Mouse (Mus musculus): Measurements from ENCODE around the gene Ror2. TPM values are rescaled to one million over a fixed set of nuclear protein-coding genes. Genes with fewer than 3 reads are reported as not detected.

Ror2 gene
- polyA plus RNA-seq, 1 experiment from 2014 or later: 18.8 TPM

DNA sequence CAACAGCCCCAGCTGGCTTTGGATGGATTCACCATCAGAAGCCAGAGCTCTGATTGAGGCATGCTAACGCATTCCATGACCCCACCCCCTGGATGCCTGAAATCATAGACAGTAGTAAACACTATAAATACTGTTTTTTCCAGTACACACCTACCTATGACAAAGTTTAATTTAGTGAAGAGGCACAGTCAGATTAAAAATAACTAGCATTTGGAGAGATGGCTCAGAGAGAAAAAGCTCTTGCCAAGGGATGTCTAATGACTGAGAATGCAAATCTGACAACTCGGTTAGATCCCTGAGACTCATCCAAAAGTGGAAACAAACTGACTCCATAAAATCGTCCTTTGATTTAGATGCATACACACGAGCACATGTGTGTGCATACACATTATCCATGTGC is 15.4 kb downstream of the Ror2 start:
- WGBS: 74% methylated on average over 4 of the region's 4 CpGs
- no peak for ATAC-seq
- no peaks in the 10 kb centered on the region for H3K27me3 ChIP-seq (replicated peaks)
- no peak overlapping the region for H3K9ac ChIP-seq
- H3K27ac ChIP-seq: no peak overlapping the region
- H3K4me1 ChIP-seq (replicated peaks): peaks cover 26% of the 10 kb centered on the region
- no peaks in the 10 kb centered on the region for H3K9me3 ChIP-seq
- no peaks in the 10 kb centered on the region for H3K36me3 ChIP-seq
- H3K4me3 ChIP-seq (replicated peaks): no peak overlapping the region
- no peak overlapping the region for H3K4me2 ChIP-seq (replicated peaks)

DNA sequence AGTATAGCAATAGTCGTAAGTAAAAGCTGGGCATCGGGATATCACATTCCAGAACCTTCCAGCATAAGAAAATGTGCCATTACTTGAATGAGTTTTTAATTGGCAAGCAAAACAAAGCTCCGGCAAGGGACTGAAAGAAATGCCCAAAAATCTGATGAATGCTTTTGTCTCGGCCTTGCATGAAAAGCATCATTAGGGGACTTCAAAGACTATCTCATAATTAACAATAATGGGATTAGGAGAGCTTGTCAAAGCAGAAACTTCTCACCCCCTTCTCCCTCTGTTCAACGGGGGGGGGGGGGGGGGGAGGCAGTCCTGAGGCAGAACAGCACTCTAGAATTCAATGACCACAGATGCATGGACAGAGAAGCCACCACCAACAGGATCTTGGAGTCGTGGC is 17.4 kb downstream of the Ror2 start:
- no peak overlapping the region for H3K4me3 ChIP-seq (replicated peaks)
- no peaks in the 10 kb centered on the region for H3K27me3 ChIP-seq (replicated peaks)
- peaks cover 25% of the 10 kb centered on the region for H3K4me1 ChIP-seq (replicated peaks)
- no peaks in the 10 kb centered on the region for H3K9me3 ChIP-seq
- WGBS: 60% methylated on average over 6 of the region's 6 CpGs
- no peaks in the 10 kb centered on the region for H3K36me3 ChIP-seq
- ATAC-seq: no peak
- no peak overlapping the region for H3K9ac ChIP-seq
- no peak overlapping the region for H3K4me2 ChIP-seq (replicated peaks)
- no peak overlapping the region for H3K27ac ChIP-seq

DNA sequence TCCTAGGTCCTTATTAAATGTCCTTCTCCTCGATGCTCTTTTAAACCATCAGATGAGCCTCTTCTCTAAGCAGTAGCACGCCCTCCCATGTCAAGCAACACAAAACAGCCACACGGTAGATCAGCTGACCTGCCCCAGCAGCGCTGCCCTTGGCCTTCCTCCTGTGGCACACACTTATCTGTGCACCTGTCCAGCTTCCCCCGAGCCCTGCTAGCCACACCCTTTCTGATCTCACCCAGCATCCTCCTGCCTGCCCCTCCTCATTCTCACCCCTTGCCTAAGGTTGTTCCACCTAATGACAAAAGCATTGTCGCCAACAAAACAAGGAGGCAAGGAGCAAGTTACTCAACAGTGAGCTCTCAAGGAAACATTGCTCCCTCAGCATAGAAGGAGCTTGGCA is 18.1 kb downstream of the Ror2 start:
- WGBS: 45% methylated on average over 6 of the region's 6 CpGs

DNA sequence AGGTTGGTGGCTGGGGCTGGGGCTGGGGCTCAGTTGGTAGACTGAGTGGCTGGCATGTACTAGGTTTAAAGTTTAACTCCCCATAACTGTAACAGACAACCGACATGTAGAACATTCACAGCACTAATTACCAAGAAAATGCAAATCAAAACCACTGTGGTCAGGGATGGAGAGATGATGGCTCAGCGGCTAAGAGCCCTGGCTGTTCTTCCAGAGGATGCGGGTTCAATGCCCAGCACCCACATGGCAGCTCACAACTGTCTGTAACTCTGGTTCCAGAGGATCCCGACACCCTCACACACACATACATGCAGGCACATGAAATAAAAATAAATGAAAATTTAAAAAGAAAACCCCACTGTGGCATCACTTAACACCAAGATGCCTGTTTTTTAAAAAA is 18.8 kb downstream of the Ror2 start:
- 0 out of 2 replicates have a peak overlapping the region, but pooled peaks have one; percentile 11 for H3K4me2 ChIP-seq (replicated peaks)
- no peaks in the 10 kb centered on the region for H3K9me3 ChIP-seq
- ATAC-seq: no peak
- peaks cover 38% of the 10 kb centered on the region for H3K4me1 ChIP-seq (replicated peaks)
- H3K4me3 ChIP-seq (replicated peaks): no peak overlapping the region
- H3K36me3 ChIP-seq: no peaks in the 10 kb centered on the region
- no peak overlapping the region for H3K9ac ChIP-seq
- no peaks in the 10 kb centered on the region for H3K27me3 ChIP-seq (replicated peaks)
- peak overlapping the region; percentile 48 for H3K27ac ChIP-seq
- WGBS: 85% methylated on average over 4 of the region's 4 CpGs

More for the DNA sequence above, 18.1 kb downstream of the Ror2 start:
- Histone ChIP-seq H3K9me3 (no peaks in the 10 kb centered on the region), H3K4me3 (replicated peaks) (no peak overlapping the region), H3K27me3 (replicated peaks) (no peaks in the 10 kb centered on the region), H3K9ac (no peak overlapping the region), H3K4me2 (replicated peaks) (no peak overlapping the region), H3K4me1 (replicated peaks) (peaks cover 32% of the 10 kb centered on the region), H3K36me3 (no peaks in the 10 kb centered on the region), H3K27ac (0 out of 2 replicates have a peak overlapping the region, but pooled peaks have one; percentile 13)
- peak; percentile 84 for ATAC-seq

DNA sequence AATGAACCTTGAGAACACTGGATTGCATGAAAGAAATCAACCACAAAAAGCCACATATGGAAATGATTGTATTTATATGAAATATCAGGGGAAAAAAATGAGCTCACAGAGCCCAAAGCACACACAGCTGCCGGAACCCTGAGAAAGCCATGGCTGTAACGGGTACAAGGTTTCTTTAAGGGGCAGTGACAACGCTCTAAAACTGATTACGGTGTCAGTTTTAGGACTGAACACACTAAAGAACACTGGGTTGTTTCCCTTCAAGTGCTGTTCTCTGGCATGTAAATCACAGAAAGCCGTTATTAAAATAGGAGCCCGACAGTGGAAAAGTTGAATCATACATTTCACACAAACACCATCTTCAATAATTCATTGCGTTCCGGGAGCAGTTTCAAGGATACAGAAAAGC is 19.4 kb downstream of the Ror2 start:
- no peaks in the 10 kb centered on the region for H3K27me3 ChIP-seq (replicated peaks)
- no peak overlapping the region for H3K9ac ChIP-seq
- WGBS: 33% methylated on average over 8 of the region's 8 CpGs
- H3K4me3 ChIP-seq (replicated peaks): no peak overlapping the region
- H3K4me1 ChIP-seq (replicated peaks): peaks cover 42% of the 10 kb centered on the region
- ATAC-seq: no peak
- no peaks in the 10 kb centered on the region for H3K9me3 ChIP-seq
- H3K4me2 ChIP-seq (replicated peaks): 0 out of 2 replicates have a peak overlapping the region, but pooled peaks have one; percentile 11
- no peaks in the 10 kb centered on the region for H3K36me3 ChIP-seq
- H3K27ac ChIP-seq: peak overlapping the region; percentile 48

DNA sequence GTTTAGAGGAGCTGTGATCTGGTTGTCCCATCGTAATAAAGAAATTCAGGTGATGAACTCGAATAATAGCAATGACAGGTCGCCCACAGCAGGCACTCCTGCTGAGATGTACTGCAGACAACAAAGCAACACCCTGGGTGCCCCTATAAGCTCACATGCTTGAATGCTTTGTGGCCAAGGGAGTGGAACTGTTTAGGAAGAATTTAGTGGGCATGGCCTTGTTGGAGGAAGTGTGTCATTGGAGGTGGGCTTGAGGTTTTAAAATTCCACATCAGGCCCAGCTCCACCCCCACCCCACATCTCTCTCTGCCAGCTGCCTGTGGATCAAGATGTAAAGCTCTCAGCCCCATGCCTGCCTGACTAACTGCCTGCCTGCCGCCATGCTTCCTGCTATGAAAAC is 21.0 kb downstream of the Ror2 start:
- WGBS: 94% methylated on average over 4 of the region's 4 CpGs
- Histone ChIP-seq H3K9ac (no peak overlapping the region), H3K4me1 (replicated peaks) (peaks cover 56% of the 10 kb centered on the region), H3K27me3 (replicated peaks) (no peaks in the 10 kb centered on the region), H3K36me3 (no peaks in the 10 kb centered on the region), H3K9me3 (no peaks in the 10 kb centered on the region), H3K4me3 (replicated peaks) (no peak overlapping the region), H3K27ac (no peak overlapping the region), H3K4me2 (replicated peaks) (no peak overlapping the region)
- ATAC-seq: no peak

DNA sequence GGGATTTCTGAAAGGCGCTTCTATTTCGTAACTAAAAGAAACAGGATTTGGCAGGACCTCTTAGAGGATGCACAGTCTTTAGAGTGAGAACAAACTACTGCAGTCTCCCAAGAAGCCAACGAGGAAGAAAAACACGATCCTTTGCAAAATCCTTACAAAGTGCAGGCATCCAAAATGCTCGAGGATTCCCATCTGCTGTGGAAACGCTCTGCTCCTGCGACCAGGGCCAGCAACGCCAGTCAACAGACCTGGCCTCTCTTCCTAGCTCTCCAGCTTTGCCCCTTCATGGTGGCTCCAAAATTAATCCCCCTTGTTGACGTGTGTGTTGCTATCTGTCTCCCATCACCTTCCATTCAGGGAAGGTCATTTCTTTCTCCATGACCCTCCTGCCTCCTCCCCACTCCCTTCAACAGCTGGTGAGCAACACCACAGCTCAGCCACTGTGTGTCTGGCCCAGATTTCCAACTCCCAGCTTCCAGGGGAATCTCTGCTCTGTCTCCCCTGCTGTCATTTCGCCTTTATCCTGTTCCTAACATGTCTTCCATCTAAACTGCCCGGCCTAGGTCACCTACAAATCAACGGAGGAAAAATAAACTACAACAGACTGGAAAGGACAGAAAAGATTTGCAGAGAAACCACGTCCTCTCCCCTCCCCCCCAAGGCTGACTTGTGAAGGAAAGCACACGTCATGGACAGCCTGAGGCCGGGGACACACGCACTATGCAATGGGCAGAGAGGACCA is 23.2 kb downstream of the Ror2 start:
- Histone ChIP-seq H3K9ac (no peak overlapping the region), H3K4me2 (replicated peaks) (peak overlapping the region; percentile 23; the same call in 1 of the 2 replicates), H3K27me3 (replicated peaks) (no peaks in the 10 kb centered on the region), H3K27ac (peak overlapping the region; percentile 63), H3K36me3 (no peaks in the 10 kb centered on the region), H3K4me1 (replicated peaks) (peaks cover 65% of the 10 kb centered on the region), H3K4me3 (replicated peaks) (no peak overlapping the region), H3K9me3 (no peaks in the 10 kb centered on the region)
- 43% methylated on average over 16 of the region's 16 CpGs for WGBS
- ATAC-seq: peak; percentile 63

DNA sequence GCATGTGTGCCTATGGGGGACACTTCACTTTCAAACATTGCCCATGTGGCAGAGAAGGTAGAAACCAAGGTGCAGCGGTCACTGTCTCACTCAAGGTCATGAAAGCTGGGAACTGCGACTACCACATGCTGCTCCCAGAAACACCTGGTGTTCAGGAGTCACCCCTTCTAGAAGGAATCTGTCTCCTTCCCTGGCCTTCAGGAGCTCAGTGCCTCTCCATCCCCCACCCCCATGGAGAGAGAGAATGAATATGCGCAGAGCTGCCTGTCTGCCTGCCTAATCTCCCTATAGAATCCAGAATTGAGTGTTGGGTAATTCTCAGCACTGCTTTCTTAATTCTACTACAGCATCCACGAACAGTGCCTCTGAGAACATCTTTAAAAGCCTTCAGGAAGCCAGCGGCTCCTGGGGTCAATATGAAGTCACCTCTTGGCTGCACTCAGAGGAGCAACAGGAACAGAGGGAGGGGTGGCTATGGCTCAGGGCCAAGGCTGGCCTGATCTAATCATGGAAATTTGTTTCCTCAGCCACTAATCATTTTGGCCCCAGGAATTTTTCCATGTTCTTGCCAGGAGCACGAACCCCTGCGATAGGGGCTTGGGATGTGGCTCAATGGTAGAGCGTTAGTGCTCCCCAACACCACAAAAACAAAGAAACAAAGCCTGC is 24.7 kb downstream of the Ror2 start:
- Histone ChIP-seq H3K4me1 (replicated peaks) (peaks cover 59% of the 10 kb centered on the region), H3K36me3 (no peaks in the 10 kb centered on the region), H3K4me3 (replicated peaks) (no peak overlapping the region), H3K9ac (no peak overlapping the region), H3K4me2 (replicated peaks) (no peak overlapping the region), H3K9me3 (no peaks in the 10 kb centered on the region), H3K27me3 (replicated peaks) (no peaks in the 10 kb centered on the region), H3K27ac (peak overlapping the region; percentile 7; the same call in 1 of the 2 replicates)
- ATAC-seq: 0 out of 2 replicates have a peak, but pooled peaks have one; percentile 19
- 44% methylated on average over 8 of the region's 8 CpGs for WGBS

DNA sequence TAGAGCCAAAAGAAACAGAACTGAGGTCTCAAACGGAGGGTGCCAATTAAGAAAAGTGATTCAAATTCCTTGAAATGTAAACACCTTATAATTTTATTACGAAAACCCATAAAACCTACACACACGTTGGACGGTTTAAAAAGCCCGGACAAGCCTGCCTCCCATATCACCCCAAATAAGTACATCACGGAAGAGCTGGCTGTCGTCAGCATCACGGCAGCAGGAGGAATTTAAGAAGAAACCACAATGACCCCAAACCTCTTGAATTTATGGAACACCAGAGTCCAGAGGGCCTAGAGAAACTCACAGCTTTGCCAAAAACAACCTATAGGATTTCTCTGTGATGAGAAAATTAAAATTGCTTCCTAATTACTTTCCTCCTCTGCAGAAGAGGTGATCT is 27.0 kb downstream of the Ror2 start:
- no peak for ATAC-seq
- Histone ChIP-seq H3K9me3 (no peaks in the 10 kb centered on the region), H3K27me3 (replicated peaks) (no peaks in the 10 kb centered on the region), H3K4me1 (replicated peaks) (peaks cover 63% of the 10 kb centered on the region), H3K4me2 (replicated peaks) (no peak overlapping the region), H3K27ac (no peak overlapping the region), H3K9ac (no peak overlapping the region), H3K36me3 (no peaks in the 10 kb centered on the region), H3K4me3 (replicated peaks) (no peak overlapping the region)
- 33% methylated on average over 8 of the region's 8 CpGs for WGBS

DNA sequence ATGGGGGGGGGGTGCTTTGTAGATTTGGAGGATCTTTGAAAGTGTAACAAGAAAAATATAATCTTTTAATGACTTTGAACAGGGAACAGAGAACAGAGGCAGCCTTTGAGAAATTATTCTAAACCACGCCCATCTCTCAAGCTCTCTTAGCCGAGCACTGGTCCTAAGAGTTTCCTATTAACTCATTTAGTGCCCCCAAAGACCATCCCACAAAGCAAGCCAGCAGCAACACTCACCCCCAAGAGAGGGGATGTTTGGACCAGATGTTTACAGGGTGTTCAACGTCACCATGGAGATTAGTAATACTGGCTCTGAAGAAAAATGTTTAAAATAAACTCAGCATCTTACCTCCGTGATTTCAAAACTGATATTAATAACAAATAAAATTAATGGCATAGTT is 27.4 kb downstream of the Ror2 start:
- H3K9ac ChIP-seq: no peak overlapping the region
- no peaks in the 10 kb centered on the region for H3K27me3 ChIP-seq (replicated peaks)
- ATAC-seq: no peak
- no peaks in the 10 kb centered on the region for H3K36me3 ChIP-seq
- peaks cover 59% of the 10 kb centered on the region for H3K4me1 ChIP-seq (replicated peaks)
- no peak overlapping the region for H3K4me3 ChIP-seq (replicated peaks)
- H3K4me2 ChIP-seq (replicated peaks): no peak overlapping the region
- no peak overlapping the region for H3K27ac ChIP-seq
- H3K9me3 ChIP-seq: no peaks in the 10 kb centered on the region
- WGBS: 35% methylated on average over 4 of the region's 4 CpGs

DNA sequence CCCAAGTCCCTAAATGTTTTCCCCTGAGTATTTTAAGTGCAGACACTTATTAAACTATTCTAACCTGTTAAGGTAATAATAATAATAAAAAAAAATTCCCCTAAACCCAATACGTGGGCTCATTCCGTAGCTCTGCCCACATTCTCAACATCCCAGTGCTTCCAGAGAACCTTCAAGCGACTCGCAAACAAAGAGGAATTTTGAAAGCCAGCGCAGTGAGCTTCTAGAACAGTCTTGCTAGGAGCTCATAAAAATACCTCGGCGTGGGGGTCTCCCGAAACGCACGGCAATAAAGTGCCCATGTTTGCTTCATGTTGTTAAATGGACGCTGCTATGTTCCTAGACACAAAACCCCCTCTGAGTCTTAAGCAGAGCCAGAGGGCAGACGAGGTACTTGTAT is 32.7 kb downstream of the Ror2 start:
- H3K9me3 ChIP-seq: no peaks in the 10 kb centered on the region

DNA sequence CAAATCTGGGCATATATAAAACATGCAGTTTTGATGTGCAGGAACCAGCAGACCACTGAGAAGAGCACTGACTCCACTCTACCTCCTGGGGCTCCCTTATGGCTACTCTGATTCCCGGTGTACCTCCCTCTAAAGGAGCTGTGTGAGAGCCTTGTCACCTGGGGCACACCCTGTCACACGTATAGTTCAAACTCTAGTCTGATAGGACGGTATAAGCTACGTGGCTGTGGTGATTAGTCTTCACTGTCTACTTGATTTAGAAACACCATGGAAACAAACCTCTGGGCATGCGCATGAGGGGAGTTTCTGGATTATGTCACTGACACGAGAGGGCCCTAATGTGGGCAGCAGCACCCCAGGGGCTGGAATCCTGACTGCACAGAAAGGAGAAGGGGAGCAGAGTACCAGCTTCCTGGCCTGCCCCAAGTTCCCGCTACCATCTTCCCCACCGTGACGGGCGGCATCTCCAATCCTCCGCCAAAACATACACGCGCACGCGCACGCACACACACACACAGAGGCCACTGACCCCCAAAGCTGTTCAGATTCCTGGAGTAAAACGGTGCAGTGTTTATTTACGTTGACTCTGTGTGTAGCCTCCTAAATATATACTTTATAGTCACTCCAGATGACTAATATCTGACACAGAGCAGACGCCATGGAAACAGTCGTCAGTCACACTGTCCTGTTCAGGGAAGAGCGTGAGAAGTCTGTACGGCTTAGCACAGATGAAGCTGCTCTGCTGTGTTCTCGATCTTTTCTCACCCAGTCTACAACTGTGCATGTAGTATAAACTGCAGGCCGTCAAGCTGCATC is 37.1 kb downstream of the Ror2 start:
- WGBS: 30% methylated on average over 24 of the region's 24 CpGs
- peak; percentile 72 for ATAC-seq
- H3K4me1 ChIP-seq (replicated peaks): peaks cover 55% of the 10 kb centered on the region

More for the DNA sequence above, 32.7 kb downstream of the Ror2 start:
- no peak overlapping the region for H3K27ac ChIP-seq
- no peaks in the 10 kb centered on the region for H3K36me3 ChIP-seq
- 65% methylated on average over 12 of the region's 12 CpGs for WGBS
- ATAC-seq: no peak
- H3K27me3 ChIP-seq (replicated peaks): no peaks in the 10 kb centered on the region
- peaks cover 36% of the 10 kb centered on the region for H3K4me1 ChIP-seq (replicated peaks)
- H3K4me3 ChIP-seq (replicated peaks): no peak overlapping the region
- no peak overlapping the region for H3K4me2 ChIP-seq (replicated peaks)
- no peak overlapping the region for H3K9ac ChIP-seq

More for the DNA sequence above, 37.1 kb downstream of the Ror2 start:
- H3K9ac ChIP-seq: no peak overlapping the region
- no peaks in the 10 kb centered on the region for H3K9me3 ChIP-seq
- H3K4me2 ChIP-seq (replicated peaks): peak overlapping the region; percentile 52
- H3K36me3 ChIP-seq: no peaks in the 10 kb centered on the region
- peak overlapping the region; percentile 80 for H3K27ac ChIP-seq
- H3K4me3 ChIP-seq (replicated peaks): peak overlapping the region; percentile 20; the same call in 1 of the 2 replicates
- H3K27me3 ChIP-seq (replicated peaks): no peaks in the 10 kb centered on the region

Measured in intestine, embryonic 15.5 days (tissue).